Mouse (Mus musculus): ENCODE data around the gene Iqch. TPM values are rescaled to one million over a fixed set of nuclear protein-coding genes. Genes with fewer than 3 reads are reported as not detected.
"Not testable (repeated sequence)": the region's sequence is repeated elsewhere in the genome, so short reads cannot be mapped to it uniquely, and the experiment has no call there.

Gene Iqch
- total RNA-seq, 4 experiments from 2014 or later, result 0.07 to 0.12 (median 0.10) TPM

DNA sequence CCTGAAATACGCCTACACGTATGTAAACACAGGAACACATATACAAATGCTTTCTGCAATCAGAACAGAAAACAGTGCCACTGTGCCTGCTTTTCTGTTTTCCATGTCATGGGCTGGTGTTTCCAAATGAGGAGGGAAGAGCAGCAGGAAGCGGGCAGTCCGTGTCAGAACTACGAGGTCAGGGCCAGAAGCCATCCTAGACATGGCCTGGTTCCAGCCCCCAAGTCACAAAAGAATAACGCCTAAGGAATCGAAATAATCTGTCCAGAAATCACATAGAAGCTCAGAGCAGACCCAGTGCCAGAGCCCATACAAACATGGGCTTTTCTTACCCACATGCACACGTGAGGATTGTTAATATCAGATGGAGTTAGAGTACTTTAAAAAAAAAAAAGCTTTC lies 45.4 kb downstream of the Iqch start:
- no peak for DNase-seq

DNA sequence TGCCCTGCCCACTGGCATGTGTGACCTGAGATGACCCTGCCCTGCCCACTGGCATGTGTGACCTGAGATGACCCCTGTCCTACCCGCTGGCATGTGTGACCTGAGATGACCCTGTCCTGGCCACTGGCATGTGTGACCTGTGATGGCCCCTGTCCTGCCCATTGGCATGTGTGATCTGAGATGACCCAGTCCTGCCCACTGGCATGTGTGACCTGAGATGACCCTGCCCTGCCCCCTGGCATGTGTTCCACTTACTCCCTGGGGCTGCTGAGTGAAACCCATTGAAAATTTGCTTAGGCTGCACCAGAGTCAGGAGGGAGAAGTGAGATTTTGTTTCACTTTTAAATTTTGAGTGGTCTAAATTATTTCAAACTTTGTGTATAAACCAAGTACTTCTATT lies 46.0 kb downstream of the Iqch start:
- DNase-seq, result no peak

DNA sequence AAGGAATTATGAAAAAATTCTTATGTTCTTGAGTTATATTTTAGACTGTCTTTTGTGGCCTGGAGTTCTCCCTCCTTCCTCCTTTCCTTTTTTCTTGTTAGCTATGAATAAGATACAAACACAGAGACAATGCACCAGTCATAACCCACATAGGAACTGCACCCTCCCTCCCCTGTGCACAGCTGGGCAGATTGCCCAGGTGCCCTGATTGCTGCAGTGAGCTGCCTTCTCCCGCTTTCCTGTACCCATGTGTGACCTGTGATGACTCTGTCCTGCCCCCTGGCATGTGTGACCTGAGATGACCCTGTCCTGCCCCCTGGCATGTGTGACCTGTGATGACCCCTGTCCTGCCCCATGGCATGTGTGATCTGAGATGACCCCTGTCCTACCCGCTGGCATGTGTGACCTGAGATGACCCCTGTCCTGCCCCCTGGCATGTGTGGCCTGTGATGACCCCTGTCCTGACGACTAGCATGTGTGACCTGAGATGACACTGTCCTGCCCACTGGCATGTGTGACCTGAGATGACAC lies 46.8 kb downstream of the Iqch start:
- DNase-seq, result no peak

DNA sequence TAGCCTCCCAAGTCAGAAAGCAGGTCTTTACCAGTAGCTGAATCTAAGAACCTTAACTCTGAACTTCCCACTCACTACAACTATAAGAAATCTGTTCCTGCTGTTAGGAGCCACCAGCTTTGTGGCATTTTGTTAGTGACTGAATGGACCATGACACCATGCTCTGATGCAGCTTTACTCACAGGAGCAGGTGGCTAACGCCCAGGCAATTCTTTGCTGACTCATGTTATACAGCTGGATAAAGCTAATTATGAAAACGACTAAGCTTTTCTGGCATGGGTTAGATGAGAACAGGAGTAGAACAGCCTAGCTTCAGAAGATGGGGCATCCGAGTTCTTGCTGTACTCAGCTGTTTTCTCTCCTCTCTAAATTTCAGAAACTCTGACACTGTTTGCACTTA lies 48.7 kb downstream of the Iqch start:
- no peak for DNase-seq

DNA sequence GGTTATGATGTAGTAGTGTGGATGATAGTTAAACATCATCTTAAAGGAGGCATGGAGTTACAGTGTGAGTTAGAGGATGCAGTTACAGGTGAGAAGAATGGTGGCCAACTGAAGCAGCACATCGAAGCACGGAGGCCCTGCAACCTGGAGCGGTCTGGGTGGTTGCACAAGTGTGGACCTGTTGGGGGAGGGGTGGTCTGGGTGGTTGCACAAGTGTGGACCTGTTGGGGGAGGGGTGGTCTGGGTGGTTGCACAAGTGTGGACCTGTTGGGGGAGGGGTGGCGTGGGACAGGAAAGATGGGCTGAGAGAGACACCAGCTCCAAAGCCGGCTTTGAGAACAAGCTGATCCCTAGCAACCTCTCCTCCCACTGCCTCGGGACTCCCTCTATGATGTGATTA lies 51.6 kb downstream of the Iqch start:
- DNase-seq, result not testable (repeated sequence)

DNA sequence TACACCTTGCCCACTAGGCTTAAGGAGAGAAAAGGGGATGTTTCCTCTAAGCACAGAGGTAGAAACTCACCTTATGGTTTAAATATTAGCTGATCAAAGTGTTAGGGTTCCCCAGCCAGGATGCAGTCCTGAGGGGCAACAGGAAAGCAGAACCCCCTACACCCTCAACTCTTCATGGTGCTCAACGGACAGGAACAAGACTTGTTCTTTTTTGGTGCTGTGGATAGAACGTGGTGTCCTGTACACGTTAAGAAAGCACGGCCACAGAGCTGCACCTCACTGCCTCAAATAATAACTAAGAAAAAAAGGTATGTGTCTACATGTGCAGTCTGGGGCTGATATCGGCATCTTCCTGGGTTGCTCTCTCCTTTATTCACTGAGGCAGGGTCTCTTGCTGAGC lies 53.3 kb downstream of the Iqch start:
- no peak for DNase-seq

DNA sequence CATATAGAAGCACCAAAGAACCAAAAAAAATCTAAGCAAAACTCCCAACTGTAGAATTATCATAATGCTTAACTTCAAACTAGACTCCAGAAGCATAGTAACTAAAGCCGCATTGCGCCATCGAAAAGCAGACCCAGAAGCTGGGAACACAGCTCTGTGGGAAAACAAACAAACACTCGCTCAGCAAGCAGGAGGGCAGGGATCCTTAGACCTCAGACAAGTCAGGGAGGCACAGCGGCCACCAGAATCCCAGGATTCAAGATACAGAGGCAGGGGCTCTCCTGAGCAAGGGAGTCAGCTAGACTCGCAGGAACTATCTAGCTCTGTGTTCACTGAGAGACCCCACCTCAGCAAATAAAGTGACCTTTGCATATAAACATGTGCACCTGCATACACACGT lies 60.4 kb downstream of the Iqch start:
- DNase-seq, result no peak

DNA sequence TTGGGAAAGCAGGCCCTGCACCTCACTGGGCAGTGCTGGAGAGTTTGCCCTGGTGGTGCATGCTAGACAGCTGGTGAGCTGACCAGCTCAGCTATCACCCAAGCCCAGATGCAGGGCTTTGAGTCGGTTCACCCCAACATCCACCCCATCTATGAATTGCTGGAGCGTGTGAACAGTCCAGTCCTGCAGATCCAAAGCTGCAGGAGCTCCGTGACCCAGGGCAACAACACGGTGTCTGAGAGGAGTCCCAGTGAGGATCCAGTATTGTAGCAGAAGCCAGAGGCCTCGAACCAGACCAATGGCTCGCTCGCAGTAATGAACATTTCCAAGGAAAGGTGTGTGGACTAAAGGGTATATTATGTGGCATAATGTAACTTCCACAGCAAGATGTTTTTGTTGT lies 61.0 kb downstream of the Iqch start:
- DNase-seq, result no peak

DNA sequence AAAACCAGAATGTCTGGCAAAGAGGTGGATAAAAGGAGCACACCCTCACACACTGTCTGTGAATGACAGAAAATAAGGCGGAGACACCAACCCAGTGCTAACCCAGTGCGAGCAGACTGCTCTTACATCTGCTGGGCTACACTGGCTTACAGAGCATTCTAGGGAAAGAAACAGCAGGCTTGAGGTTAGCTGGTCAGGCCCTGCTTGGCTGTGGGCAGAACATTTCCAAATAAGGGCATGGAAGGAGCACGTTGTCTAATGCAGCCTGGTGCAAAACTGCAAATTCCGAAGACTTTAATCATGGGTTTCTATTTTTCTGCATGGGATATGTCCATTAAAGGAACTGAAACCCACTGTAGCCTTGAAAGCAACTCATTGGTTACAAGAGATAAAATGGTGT lies 64.8 kb downstream of the Iqch start:
- DNase-seq, result no peak

DNA sequence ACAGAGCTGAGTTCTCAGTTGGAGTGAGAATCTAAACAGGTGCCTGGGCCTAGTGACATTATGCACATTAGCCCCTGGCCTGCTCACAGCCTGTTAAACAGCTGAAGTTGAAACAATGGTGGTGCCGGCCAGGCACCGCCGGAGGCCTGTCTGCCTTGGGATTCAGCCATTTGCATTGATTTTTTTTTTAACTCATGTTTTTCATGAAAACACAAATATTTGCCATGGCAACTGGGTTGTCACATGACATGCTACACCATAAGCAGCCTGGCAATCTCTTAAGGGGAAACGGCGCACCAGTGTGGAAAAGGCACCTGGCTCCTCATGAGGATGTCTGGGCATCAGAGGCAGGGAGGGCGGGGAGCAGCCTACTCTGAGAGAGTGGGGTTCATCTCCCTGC lies 67.3 kb downstream of the Iqch start:
- DNase-seq, result no peak

DNA sequence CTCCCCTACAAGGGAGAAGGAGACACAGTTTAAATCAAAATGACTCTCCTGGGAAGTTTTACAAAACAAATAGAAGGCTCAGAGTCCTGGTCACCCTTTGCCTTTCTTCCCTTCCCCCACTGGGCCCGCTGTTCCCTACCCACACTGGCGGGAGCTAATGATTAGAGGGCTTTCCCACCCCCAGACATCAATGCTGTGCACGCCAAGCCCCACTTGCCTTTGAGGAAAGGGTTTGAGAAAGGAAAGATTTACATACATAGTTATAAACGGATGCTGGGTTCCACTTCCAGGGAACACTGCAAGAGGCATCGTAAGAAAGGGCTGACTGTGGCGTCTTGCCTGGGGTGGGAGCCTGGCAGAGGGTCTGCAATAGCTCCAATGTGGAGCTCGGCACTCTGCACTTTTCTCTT lies 67.9 kb downstream of the Iqch start:
- DNase-seq, result no peak

DNA sequence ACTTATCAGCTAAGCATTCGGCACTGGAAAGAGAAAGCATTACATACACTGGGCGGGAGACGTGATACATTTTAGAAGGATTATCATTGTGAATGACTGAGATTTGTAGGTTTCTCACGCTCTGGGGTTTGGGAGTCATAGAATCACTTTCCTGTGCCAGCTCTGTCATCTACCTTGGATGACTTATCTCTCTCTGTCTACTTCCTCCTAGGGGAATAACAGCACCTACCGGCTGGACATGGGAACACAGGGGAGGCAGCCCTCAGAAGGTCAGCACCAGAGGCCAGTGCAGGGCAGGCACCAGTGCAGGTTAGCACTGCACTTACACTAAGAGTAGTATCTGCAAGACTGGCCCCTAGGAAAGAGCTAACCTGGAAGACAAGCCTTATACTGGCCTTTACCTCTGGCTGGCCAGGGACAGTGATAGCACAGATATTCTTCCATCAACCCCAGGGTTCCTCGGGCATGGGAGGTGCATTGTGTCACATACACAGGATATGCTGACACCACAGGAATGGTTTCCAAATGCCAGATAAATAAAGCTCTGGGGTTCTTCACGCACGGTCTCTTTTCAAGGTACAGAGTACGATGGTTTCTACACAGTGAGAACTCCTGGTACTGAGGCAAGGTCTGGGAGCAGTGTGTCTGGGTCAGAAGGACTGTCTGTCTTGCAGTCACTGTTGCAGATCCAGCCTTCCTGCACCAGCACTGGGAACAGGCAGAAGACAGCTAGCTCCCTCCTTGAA lies 69.2 kb downstream of the Iqch start:
- DNase-seq, result no peak

DNA sequence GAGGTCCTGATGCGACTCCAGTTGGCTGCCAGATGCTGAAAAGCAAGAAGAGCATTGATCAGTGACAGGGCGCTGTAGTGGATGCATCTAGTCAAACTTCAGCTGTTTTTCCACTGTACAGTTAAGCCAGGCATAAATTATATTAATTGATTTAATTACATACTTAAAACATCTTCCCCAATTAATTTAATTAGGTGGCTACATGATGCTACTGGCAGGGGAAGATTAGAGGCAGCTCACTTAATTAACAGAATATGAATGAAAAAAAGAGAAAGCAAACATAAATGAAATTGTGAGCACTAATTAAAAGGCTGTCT lies 78.4 kb downstream of the Iqch start:
- DNase-seq, result no peak

DNA sequence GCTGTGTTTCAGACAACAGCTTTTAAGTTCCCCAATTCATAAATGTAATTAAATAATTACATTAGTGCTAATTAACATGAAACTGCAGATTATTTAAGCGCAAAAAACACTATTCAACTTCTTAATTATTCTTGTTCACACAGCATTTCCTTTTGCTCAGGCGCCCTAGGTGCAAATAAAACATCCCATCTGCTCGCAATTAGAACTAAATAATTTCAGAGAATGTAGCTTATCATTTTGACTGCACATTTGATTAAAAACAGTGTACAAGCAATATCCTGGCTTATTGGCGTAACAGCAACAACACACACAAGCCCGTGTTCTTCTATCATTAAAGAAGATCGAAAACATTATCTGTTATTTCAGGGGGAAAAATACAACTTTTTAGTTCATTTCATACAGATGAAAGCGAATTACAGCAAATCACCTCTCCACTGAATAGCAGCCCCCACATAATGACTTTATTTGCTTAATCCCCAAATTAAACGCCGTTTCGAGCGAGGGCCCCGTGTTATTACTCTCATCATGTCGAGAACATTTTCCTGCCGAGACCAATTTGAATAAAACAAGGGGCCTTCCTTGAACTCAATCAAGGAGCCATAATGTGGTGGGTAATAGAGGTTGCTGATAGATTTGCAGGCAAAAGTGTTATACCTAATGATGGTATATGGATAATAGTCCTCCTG lies 78.9 kb downstream of the Iqch start:
- DNase-seq, result no peak

DNA sequence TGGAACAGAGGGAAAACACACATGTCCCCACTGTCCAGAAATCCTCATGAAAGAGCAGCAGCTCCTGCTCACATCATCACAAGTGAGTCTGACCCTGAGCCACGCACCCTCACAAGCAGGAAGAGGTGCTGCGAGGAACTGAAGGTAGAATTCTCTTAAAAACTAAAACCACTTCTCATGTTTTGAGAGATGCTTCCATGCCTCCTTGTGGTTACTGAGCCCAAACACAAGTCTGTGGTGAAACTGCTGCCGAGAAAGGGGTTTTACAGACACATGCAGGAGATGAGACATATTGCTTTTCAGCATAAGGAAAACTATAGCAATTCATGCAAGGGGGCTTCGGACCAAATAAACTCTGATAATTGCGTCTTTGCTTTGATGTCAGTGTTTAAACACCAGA lies 89.4 kb downstream of the Iqch start:
- DNase-seq, result no peak

DNA sequence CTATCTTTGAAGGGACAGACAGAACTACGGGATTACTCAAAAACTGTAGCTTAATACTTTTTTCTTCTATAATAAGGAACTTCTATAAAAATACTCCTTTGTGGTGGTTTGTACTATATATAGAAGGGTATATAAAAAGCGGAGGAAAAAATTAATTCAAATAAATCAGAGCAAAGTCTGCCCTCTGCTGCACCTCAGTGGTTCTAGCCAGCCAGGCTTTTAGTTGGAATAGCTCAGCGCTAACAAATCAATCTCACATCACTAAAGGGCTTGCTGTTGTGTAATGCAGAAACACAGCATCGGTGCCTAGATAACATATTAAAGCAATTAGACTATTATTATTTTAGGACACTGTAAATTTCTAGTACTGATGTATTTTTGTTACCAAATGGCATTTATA lies 91.3 kb downstream of the Iqch start:
- DNase-seq, result no peak

DNA sequence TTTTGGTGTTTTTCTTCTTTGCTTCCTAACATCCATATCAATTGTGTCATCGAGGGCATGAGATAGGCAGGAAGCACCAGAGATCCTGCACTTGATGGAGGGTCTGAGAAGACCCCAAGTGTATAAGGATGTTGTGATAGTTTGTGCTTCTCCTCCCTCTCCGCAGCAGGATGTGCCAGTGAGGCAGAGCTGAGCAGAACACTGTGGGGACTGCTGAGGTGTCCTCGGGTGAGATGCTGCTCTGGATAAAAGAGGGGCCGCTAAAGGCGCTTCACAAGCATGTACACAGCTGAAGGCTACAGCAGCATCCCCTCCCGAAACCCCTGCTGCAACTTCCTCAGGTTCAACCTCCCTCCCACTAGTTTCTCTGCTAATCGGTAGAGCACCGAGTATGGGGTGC lies 95.2 kb downstream of the Iqch start:
- no peak for DNase-seq

DNA sequence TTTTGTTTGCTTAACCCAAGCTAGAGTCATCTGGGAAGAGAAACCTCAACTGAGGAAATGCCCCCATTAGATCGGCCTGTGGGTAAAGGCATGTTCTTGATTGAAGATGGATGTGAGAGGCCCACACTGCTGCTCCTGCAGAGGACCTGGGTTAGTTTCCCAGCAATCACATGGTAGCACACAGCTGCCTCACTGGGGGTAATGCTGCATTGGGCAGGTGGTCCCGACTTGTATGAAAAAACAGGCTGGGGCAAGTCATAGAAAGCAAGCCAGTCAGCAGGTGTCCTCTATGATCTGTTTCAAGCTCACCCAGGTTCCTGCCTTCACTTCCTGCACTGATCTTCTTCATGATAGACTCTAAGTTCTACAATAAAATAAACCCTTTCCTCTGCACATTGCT lies 98.4 kb downstream of the Iqch start:
- no peak for DNase-seq

DNA sequence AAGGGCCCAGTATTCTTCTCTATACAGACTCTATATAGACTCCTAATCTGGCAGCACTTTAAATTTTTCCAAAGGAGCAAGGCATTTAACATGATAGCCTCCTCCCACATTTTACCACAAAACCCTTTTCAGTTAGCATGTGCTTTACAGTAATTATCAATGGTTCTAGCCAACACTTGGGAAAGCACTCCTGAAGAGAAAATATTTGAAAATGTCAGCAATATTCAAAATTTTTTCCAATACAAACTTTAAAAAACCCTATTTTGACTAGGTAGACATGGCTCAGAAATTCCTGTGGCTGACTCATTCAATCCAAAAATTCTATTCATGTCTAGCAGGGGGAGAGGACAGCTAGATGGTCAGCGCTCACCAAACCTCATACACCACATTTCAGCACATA lies 100.8 kb downstream of the Iqch start:
- DNase-seq, result no peak

DNA sequence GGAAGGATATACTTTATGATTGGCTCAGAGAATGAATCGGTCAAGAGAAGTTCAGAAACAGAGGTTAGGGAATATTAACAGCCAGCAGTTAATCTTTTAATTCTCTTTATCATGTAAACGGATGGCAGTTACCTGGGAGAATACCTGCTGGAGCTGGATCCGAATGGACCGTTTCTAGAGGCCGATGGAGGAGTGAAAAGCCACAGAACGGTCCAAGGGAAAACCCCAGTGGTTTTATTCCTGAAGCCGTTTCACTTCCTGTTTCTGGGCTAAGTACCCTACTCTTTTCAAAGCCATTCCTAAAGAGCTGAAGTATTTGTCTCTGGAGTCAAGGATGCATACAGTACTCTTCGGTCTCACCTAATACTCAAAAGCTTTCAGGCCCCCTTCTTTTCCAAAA lies 102.4 kb downstream of the Iqch start:
- no peak for DNase-seq

DNA sequence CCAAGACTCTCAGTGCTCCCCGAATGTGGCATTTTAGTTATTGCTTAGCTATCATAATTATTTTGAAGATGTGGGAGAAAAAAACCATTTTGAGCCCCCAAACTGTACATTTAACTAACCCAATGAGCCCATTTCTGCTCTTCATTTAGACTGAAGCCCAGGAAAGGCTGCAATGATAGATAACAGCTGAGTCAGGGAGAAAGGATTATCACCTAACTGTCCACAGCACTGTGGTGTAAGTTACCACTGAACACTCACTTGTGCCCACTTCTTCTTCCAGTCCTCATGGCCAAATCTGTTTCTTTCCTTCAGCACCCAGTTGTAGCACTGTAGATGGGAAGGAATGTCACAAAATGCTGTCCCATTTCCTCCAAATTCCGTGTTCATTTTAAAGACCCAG lies 106.5 kb downstream of the Iqch start:
- DNase-seq, result no peak

DNA sequence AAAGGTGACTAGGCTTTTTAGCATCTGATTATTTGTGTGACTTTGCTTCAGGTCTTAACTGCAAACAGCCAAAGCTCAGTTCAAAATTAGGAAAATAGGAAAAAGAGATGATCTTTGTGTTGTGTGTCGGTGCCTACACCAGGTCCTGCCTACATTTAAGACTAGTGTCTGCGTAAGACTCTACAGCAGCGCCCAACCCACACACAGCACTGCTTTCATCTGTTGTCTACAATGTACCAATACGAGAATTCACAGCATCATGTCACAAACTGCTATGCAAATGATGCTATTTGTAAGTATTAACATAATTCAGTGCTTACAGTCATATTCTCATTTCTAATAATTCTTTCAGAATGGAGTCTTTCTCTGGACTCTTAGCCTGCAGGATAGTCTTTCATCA lies 108.5 kb downstream of the Iqch start:
- DNase-seq, result no peak

DNA sequence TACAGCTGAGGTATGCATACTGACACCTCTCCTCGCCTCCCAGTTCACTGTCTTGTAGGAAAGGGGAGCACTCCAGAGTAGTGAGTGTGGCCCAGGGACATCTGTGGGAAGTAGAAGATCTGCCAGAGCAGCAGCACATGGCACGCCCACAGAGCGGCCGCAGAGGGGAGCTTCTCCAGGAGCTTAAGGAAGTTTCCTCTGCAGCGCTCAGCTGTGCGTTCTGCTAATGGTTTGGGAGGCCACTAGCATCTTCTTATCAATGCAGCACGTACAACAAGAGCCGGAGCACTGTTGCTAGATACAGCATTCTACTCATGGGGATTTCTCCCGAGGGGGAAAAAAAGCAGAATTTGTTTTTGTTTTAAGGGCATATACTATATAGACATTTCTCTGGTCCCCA lies 110.0 kb downstream of the Iqch start:
- no peak for DNase-seq

DNA sequence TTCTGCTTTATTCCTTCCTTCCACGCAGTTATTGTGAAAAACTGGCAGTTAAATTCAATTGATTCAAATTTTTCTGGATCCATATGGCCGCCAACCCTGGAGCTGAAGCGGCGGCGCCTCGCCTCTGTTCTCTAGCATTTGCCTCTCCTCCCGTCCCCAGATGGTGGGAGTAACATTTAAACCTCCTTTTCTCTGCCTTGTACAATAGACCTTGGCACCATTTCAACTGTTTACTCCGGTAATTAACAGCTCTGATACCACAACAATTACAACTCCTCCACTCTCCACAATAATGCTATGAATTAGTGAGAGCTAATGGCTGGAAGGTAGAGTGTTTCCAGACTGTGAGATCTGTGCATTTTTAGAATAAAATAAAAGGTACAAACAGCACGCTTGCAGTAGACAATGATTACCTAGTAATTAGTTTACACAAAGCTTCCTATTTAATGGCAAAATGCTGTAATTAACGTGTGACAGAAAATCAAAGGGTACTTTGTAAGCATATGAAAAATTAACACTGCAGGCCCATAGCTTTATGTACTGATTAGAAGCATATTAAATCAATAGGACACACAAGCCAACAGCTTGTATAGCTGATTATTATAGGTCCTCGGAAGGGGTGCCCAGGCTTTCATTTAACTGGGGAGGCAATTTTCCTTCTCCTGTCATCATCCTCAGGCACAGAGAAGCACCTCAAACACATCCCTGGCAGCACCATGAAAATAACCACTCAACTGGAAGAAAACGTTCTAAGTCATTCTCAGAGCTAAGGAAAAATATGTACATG lies 111.6 kb downstream of the Iqch start:
- DNase-seq, result no peak

All from adrenal gland, adult 8-10 months (tissue).